Mouse (Mus musculus) liver, embryonic 16.5 days (tissue): ENCODE measurements at regions not wholly inside any gene's neighbourhood (a gene's known extent, or its start where the extent isn't known, plus 50 kb on each side); places are given as distances from the start of the nearest gene placed in this dataset.

ENCODE experiments used
- ATAC-seq: fragments of 200-750 bp; cut with Nextera tagmentation; 2 replicates; pipeline ENCODE4 v1.8.0; 2017; ENCODE audit warnings: low read depth, mild to moderate bottlenecking, moderate number of reproducible peaks, moderate library complexity
- H3K27ac ChIP-seq: fragments of 300-500 bp; sonication (generic); 2 replicates; pipeline ENCODE4 v1.5.1; 2014; ENCODE audit warnings: mild to moderate bottlenecking, low read length
- H3K27me3 ChIP-seq: fragments of 300-500 bp; sonication (generic); 2 replicates; pipeline ENCODE4 v1.6.1; 2014; ENCODE audit warnings: low read depth, low read length, mixed read lengths; ENCODE audit not compliant: control insufficient read depth, insufficient read depth
- H3K36me3 ChIP-seq: fragments of 300-500 bp; sonication (generic); 2 replicates; pipeline ENCODE4 v1.6.1; 2014; ENCODE audit warnings: mild to moderate bottlenecking; ENCODE audit not compliant: control insufficient read depth, insufficient read depth
- H3K4me1 ChIP-seq: fragments of 300-500 bp; sonication (generic); 2 replicates; pipeline ENCODE4 v1.6.1; 2014; ENCODE audit warnings: low read depth, low read length, mixed read lengths; ENCODE audit not compliant: control insufficient read depth
- H3K4me2 ChIP-seq: fragments of 300-500 bp; sonication (generic); 2 replicates; pipeline ENCODE4 v1.6.1; 2014; ENCODE audit warnings: low read depth, low read length, mixed read lengths
- H3K4me3 ChIP-seq: fragments of 300-500 bp; sonication (generic); 2 replicates; pipeline ENCODE4 v1.5.1; 2014; ENCODE audit warnings: low read depth, mild to moderate bottlenecking, low read length
- H3K9ac ChIP-seq: fragments of 300-500 bp; sonication (generic); 2 replicates; pipeline ENCODE4 v1.6.1; 2014; ENCODE audit warnings: low read depth, low read length
- H3K9me3 ChIP-seq: fragments of 300-500 bp; sonication (generic); replicated peaks from 2 replicates; pipeline ENCODE4 v1.6.1; 2016; ENCODE audit warnings: low read length; ENCODE audit not compliant: control insufficient read depth
- WGBS: fragments of 180-500 bp; shearing (Covaris S2); extraction: QIAGEN DNeasy Blood & Tissue Kit; methylation state at CpG from one replicate; pipeline ENCODE4 v1.1.7; 2014; ENCODE audit not compliant: insufficient replicate concordance; 5-methylcytosine and 5-hydroxymethylcytosine counted together

DNA sequence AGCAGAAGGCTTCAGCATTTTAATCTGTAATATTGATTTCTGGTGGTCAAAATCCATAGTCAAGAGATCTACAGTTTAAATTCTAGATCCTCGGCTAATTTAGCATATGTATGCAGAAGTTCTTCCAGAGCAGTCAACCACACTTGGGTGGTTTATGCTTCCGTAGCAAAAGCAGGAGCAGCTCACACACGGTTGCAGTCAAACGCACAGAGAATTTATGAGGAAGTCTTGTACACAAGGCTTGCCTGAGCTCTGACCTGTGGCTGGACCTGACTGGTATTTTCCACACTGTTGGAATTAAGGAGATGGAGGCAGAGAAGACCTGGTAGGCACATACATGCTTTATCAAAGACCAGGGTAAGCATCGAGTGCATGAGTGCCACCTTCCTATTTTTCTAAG lies 86.8 kb downstream of the Avpr1a start:
- no peaks in the 10 kb centered on the region for H3K27me3 ChIP-seq
- WGBS: 26% methylated on average over 5 of the region's 5 CpGs
- no peaks in the 10 kb centered on the region for H3K9me3 ChIP-seq
- no peak overlapping the region for H3K27ac ChIP-seq
- H3K4me2 ChIP-seq: no peak overlapping the region
- no peak for ATAC-seq
- no peak overlapping the region for H3K4me3 ChIP-seq
- H3K36me3 ChIP-seq: no peaks in the 10 kb centered on the region
- no peaks in the 10 kb centered on the region for H3K4me1 ChIP-seq
- no peak overlapping the region for H3K9ac ChIP-seq

DNA sequence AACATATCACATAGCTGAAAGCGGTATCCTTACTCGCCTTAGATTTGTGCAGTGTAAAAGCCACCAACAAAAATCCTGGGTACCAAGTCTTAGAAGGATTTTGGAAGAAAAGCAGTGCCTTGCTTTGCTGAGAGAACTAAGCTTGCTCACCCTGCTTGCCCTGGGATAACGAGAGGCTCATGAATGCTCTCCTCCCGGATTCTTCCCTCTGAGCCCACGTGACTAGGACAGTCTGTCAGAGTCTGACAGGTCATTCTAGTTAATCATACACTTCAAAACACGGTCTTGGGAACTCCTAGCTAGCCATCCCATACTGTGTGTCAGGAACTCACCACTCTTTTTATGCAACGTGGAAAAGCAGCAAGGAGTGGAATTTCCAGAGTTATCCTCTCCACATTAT lies 91.4 kb downstream of the Avpr1a start:
- WGBS: 52% methylated on average over 7 of the region's 7 CpGs
- Histone ChIP-seq H3K4me1 (no peaks in the 10 kb centered on the region), H3K27ac (no peak overlapping the region), H3K9ac (no peak overlapping the region), H3K9me3 (no peaks in the 10 kb centered on the region), H3K27me3 (no peaks in the 10 kb centered on the region), H3K4me2 (no peak overlapping the region), H3K4me3 (no peak overlapping the region), H3K36me3 (no peaks in the 10 kb centered on the region)
- peak; percentile 47; the same call in 1 of the 2 replicates for ATAC-seq

DNA sequence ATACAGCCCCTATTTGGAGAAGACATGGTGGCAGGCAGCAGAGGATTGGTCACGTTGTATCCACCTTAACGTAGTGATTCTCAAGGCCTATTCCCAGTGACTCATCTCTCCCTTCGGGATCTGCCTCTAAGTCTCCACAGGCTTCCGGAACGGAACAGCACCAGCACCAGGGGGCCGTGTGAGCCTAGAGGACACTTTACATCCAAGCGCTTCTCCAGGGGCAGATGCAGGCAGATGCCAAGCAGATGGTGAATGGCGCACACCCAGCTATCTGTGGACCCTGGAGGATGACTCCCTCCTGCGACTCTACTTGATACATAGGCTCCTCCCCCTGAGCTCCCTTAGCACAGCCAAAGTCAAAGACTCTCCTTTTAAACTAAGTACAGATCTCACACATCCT lies 94.3 kb downstream of the Avpr1a start:
- Histone ChIP-seq H3K4me2 (no peak overlapping the region), H3K27me3 (no peaks in the 10 kb centered on the region), H3K9ac (no peak overlapping the region), H3K4me3 (no peak overlapping the region), H3K27ac (no peak overlapping the region), H3K4me1 (no peaks in the 10 kb centered on the region), H3K9me3 (no peaks in the 10 kb centered on the region), H3K36me3 (no peaks in the 10 kb centered on the region)
- ATAC-seq: no peak
- 55% methylated on average over 9 of the region's 9 CpGs for WGBS

DNA sequence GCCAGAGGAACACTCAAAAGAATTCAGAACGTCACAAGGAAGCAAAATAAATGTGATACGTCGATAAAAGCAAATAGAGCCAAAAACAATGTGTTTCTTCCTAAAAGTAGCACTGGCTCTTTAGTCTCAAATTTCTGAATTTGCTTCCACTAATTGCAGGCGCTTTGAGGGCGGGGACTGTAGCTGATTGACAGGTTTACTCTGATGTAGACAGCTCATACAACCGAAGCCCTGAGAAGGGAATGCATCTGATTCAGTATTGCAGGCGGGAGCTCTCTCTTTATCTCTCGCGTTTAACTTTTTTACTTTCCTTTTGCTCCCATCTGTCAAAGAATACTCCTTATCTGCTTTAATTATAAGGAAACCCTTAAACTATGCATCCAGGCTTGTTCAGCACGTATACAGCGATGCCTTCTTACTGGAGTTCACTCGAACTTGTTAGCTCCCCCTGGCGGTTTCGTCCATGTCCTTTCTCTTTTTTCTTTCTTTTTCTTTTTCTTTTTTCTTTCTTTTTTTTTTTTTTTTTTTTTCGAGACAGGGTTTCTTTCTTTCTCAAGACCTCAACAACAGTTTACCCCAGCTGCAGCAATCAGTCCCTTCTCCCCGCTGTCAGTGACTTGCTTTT lies 95.9 kb downstream of the Avpr1a start:
- no peak overlapping the region for H3K27ac ChIP-seq
- WGBS: 20% methylated on average over 16 of the region's 16 CpGs
- H3K9me3 ChIP-seq: no peaks in the 10 kb centered on the region
- H3K27me3 ChIP-seq: no peaks in the 10 kb centered on the region
- H3K4me1 ChIP-seq: no peaks in the 10 kb centered on the region
- no peak overlapping the region for H3K9ac ChIP-seq
- H3K4me2 ChIP-seq: peak overlapping the region; percentile 53
- peak overlapping the region; percentile 42 for H3K4me3 ChIP-seq
- ATAC-seq: no peak
- H3K36me3 ChIP-seq: no peaks in the 10 kb centered on the region

DNA sequence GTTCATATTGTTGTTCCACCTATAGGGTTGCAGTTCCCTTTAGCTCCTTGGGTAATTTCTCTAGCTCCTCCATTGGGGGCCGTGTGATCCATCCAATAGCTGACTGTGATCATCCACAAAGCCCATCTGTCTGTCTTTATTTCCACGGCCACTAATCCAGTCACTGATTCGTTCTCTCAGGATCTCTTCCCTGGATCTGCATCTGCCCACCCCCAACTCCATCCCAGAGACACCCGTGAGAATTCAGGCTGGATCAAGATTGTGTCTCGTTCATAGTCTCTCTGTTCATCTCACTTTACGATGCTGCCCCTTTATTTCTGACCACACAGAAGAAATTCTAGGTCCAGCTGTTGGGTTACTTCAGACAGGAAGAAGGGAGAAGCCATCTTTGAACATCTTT lies 96.7 kb downstream of the Avpr1a start:
- Histone ChIP-seq H3K36me3 (no peaks in the 10 kb centered on the region), H3K4me3 (no peak overlapping the region), H3K9me3 (no peaks in the 10 kb centered on the region), H3K9ac (no peak overlapping the region), H3K27me3 (no peaks in the 10 kb centered on the region), H3K4me1 (no peaks in the 10 kb centered on the region), H3K4me2 (no peak overlapping the region), H3K27ac (no peak overlapping the region)
- no peak for ATAC-seq
- 65% methylated on average over 6 of the region's 6 CpGs for WGBS

DNA sequence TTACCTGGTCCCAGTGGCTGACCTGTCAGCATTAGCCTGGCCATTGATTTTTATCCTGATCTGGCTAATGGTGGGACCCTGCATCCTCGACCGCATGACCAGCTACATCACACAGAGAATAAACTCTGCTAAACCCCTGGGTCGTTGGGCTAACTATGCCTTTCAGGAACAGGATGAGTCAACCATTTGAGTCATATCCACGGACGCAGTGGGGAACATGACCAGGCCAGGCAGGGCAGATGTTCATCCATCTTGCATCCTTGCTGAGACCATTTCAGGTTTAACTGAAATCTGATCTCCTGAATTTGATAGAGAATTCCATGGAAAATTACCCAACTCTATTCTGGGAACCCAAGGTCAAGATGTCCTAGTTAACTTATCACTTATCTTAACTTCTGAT lies 103.3 kb downstream of the Avpr1a start:
- no peak overlapping the region for H3K9ac ChIP-seq
- ATAC-seq: no peak
- H3K4me2 ChIP-seq: no peak overlapping the region
- H3K27me3 ChIP-seq: no peaks in the 10 kb centered on the region
- H3K4me1 ChIP-seq: no peaks in the 10 kb centered on the region
- no peak overlapping the region for H3K27ac ChIP-seq
- no peaks in the 10 kb centered on the region for H3K36me3 ChIP-seq
- H3K9me3 ChIP-seq: no peaks in the 10 kb centered on the region
- 57% methylated on average over 5 of the region's 5 CpGs for WGBS
- no peak overlapping the region for H3K4me3 ChIP-seq

DNA sequence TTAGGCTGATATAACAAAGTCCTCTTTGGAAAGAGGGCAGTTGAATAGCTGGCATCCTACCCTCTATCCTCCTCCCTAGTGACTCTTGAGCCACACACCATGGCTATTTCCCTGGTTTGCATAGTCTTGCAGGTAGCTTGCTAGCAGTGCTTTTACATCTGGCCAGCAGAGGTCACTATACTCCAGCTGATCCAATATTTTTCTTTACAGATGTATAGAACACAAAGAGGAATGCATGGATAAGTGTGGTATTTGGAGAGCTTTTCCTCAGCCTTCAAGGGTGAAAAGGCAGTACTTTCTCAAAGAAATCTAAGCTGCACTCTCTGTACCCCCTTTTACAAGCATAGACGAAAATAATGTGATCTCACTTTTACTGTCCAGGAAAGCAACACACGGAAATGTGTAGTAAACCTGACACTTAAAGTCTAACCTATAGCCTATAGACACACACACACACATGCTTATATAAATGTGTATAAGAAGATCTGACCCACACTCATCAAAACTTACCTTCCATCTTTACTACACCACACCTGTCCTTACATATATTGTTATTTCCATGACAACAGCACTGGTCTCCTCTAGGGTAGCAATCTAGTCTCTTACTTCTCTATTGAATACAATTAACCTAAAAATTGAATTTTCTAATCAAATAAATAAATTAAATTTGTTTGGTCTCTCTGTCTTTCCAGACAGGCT lies 105.0 kb downstream of the Avpr1a start:
- no peaks in the 10 kb centered on the region for H3K4me1 ChIP-seq
- H3K9ac ChIP-seq: no peak overlapping the region
- no peak overlapping the region for H3K27ac ChIP-seq
- H3K9me3 ChIP-seq: no peaks in the 10 kb centered on the region
- no peaks in the 10 kb centered on the region for H3K36me3 ChIP-seq
- H3K4me2 ChIP-seq: no peak overlapping the region
- no peak for ATAC-seq
- 45% methylated on average over 2 of the region's 2 CpGs for WGBS
- no peak overlapping the region for H3K4me3 ChIP-seq
- no peaks in the 10 kb centered on the region for H3K27me3 ChIP-seq

DNA sequence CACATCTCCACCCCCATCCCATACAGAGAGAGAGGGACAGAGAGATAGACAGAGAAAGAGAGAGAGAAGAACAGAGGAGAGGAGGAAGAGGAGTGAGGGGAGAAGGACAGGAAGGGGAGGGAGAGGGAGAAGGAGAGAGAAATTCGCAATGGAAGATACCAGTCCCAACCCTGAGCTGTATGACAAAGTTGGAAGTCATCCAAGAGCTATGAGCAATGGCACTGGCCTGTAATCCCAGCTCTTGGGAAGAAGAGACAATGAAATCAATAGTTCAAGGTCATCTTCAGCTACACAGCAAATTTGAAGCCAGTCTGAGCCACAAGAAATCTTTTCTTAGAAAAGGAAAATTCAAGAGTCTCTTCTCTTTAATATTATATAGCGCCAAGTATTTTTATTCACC lies 105.6 kb downstream of the Avpr1a start:
- Histone ChIP-seq H3K36me3 (no peaks in the 10 kb centered on the region), H3K27ac (no peak overlapping the region), H3K4me1 (no peaks in the 10 kb centered on the region), H3K9me3 (no peaks in the 10 kb centered on the region), H3K27me3 (no peaks in the 10 kb centered on the region), H3K9ac (no peak overlapping the region), H3K4me3 (no peak overlapping the region), H3K4me2 (no peak overlapping the region)
- 57% methylated on average over 2 of the region's 2 CpGs for WGBS
- no peak for ATAC-seq

DNA sequence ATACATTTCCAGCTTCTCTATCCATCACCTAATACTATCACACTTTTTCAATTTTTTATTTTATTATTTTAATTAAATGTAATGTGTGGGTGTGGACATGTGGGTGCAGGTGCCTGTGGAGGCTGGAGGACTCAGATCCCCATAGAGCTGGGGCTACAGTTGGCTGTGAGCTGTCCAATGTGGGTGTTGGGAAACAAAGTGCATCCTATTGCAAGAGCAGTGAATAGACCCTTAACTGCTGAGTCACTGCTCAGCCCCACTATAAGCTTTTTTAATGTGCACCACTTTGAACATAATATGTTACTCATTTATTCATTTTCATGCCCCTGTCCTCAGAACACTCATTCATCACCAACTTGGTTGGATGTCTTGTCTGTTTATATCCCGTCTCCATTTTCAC lies 110.4 kb downstream of the Avpr1a start:
- 70% methylated on average over 1 of the region's 1 CpGs for WGBS
- Histone ChIP-seq H3K9me3 (no peaks in the 10 kb centered on the region), H3K4me3 (no peak overlapping the region), H3K4me1 (no peaks in the 10 kb centered on the region), H3K4me2 (no peak overlapping the region), H3K9ac (no peak overlapping the region), H3K27me3 (no peaks in the 10 kb centered on the region), H3K27ac (no peak overlapping the region), H3K36me3 (no peaks in the 10 kb centered on the region)
- ATAC-seq: no peak
